Mouse (Mus musculus) retina, postnatal 1 day (tissue): ENCODE measurements at regions not wholly inside any gene's neighbourhood (a gene's known extent, or its start where the extent isn't known, plus 50 kb on each side); places are given as distances from the start of the nearest gene placed in this dataset.

Experiments used
- DNase-seq: peaks from one replicate; pipeline ENCODE4 v3.0.0-alpha.2; 2012

- DNase-seq, result no peak
Measured at GRCm38 (mm10) chr8:9152313-9152925, 462.1 kb upstream of the Arglu1 start.

- no peak for DNase-seq
Measured at GRCm38 (mm10) chr8:9144362-9144761, 454.0 kb upstream of the Arglu1 start.

DNA sequence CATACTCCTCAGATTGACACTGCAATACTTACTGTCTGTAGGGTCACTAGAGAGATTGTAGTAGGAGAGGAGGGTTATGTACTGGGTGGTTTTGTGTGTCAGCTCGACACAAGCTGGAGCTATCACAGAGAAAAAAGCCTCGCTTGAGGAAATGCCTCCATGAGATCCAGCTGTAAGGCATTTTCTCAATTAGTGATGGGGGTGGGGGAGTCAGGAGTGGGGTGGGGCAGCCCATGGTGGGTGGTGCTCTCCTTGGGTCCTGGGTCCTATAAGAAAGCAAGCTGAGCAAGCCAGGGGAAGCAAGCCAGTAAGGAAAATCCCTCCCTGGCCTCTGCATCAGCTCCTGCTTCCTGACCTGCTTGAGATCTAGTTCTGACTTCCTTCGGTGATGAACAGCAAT is 449.5 kb upstream of the Arglu1 start:
- no peak for DNase-seq

- no peak for DNase-seq
Measured at GRCm38 (mm10) chr8:9139059-9139620, 448.8 kb upstream of the Arglu1 start.

DNA sequence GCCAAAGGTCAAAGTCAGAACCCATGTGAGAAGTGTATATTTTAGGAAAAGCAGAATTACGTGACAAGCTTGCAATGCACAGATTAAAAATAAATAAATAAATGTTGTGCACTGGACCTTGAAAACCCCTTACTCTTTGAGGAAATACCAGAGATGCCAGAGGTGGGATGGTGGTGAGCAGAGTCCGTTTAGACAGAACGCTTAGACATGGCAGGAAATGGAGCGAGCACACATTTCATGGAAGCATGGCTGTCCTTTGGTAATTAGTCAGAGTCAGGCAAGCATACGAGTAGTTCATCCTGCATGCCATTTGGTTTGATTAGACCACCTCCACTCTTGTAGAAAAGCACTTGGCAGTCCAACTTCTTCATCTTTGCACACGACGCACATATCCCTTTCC is 443.4 kb upstream of the Arglu1 start:
- DNase-seq, result no peak

GRCm38 (mm10) chr8:9132612-9133218 is 442.4 kb upstream of the Arglu1 start:
- DNase-seq, result no peak

DNA sequence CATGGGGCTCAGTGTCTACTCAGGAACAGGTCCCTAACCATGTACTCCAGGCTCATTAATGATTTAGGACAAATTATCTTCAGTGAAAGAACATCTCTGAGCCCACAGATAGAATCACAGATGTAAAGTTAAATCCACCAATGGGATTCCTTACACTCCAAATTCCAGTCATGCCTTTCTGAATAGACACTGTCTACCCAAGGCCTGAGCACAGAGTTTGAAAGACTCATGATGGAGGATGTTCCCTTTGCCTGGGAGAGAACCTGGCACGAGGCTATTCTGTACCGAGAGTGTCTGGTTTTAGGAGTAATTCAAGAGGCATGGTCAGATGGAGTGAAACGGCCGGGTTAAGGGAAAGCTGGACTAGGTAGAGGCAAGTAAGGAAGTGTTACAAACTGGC is 440.9 kb upstream of the Arglu1 start:
- no peak for DNase-seq

- no peak for DNase-seq
Measured at GRCm38 (mm10) chr8:9124503-9124902, 434.2 kb upstream of the Arglu1 start.

DNA sequence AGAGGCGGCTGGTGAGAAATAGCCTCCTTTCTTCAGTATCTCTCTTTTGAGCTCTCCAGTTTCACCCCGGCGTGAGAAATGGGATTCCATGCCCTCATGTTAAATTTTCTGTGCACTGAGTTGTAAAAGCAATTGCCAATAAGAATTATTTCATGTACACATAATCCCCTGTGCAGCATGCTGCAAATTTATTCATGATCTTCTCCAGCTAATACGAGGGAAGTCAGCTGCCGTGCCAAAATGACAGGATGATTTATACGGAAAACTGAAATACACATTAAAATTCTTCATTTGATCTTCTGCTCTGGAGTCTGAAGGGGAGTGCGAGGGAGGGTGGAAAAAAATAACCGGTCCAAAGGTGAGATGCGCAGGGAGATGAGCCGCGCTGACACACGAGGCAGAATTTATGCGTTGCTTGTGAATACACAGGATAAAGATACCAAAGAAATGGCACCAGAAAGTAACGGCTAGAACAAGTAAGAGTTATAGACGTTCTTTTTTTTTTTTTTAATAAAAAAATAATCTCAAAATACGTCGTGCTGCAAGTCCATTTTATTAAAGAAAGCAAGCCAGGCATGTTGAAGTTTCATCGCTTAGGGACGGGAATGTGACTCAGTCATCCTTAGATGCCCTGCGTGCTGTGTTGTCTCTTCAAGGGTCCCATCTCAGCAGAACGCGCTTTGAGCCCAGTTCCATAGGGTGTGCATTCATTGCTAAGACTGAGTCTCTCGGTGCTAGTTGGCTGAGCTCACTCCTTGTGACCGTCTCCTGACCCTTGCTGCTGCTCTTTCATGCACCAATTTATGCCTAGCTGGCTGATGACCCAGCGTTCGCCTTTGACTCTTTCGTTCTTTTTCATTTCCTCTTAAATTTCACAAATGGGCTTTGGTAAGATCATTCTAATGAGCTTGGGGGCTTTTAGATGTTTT is 427.8 kb upstream of the Arglu1 start:
- DNase-seq, result no peak

DNA sequence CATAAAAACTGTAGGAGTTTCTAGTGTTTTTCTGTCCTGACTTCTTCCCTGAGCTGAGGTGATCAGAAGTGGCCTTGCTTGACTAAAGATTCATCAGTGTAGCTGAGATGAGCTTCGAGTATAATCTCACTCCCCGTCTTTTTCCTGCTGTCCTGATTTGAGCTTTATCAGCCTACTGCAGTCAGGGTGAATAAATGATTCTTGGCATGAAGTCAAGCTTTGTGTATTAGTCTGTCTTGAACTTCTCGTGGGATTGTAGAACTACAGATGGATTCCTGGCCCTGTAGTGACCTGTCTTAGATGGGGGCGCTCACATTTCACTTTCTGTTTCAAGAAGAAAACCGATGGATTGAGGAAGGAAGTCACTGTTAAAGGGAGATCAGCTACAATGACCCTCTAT is 405.7 kb upstream of the Arglu1 start:
- DNase-seq, result no peak

GRCm38 (mm10) chr8:9094002-9094401 is 403.7 kb upstream of the Arglu1 start:
- DNase-seq, result no peak

DNA sequence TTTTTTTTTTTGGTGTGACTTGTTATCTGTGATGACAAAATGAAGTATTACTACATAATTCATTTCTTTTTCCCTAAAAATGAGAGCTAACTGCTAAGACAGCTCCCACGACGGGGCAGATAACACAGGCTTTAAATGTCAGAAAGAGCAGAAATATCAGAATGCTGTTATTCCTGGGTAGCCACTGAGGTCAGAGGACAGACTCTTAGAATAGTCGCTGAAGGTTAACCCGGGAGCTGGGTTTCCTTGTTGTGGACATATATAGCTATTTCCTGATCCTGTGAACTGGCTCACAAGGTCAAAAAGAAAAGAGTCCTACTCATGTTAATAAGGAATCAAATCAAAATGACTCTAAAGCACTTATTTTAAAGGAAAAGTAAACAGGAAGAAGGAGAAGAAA is 403.0 kb upstream of the Arglu1 start:
- DNase-seq, result no peak

GRCm38 (mm10) chr8:9072724-9073123 is 382.4 kb upstream of the Arglu1 start:
- DNase-seq, result no peak

DNA sequence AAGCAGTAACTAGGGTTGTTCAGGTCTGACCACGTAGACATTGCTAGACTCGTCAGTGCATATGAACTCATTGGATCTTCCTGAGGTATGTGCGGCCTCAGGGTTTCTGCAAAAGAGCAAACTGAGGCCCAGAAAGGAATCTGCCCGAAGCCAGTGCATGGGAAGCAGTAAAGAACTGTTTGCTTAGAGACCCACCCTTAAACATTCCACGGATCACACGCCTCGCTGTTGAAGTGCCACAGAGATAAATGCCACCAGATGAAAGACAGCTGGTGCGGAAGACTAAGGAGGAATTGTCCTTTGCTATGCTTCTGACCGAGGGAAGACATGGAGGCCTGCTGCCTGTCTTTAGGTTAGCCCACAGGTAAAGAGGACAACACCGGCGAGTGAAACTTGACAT is 382.0 kb upstream of the Arglu1 start:
- DNase-seq, result no peak

- no peak for DNase-seq
Measured at GRCm38 (mm10) chr8:9070953-9071352, 380.6 kb upstream of the Arglu1 start.

- DNase-seq, result no peak
Measured at GRCm38 (mm10) chr8:9069845-9070244, 379.5 kb upstream of the Arglu1 start.

DNA sequence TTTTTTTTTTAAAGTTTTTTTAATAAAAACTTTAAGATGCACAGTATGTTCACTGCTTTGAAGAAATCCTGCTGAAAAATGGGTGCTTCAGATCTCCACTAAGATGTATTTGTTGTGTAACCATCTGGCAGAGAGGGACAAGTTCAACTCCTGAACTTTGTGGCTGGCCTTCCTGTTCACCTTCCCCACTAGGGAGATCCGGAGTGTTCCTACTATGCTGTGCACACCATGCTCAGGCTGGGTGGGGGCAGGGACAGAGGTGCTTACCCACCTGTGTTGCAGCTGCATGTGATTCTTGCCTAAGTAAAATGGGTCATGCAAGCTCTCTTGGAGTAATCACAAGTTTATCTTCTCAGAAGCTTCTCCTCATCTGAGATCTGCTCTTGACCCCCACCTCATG is 377.4 kb upstream of the Arglu1 start:
- DNase-seq, result no peak

DNA sequence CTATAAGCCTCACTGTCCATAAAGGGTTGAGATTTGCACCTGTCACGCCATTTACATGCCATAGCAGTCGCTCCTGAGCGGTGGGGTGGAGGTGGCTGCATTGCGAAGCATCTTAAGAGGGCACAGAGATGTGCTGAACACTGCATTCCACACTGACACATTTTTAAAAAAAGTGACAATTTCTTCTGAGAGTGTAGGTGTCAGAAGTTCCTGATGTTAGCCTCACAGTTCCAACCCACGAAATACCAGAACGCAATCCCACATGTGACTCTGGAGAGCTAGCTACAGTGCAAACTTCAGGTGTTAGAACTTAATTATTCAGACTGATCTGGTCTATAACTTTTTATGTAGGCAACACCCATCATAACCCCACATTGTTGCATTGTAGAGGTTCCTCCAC is 369.8 kb upstream of the Arglu1 start:
- DNase-seq, result no peak

DNA sequence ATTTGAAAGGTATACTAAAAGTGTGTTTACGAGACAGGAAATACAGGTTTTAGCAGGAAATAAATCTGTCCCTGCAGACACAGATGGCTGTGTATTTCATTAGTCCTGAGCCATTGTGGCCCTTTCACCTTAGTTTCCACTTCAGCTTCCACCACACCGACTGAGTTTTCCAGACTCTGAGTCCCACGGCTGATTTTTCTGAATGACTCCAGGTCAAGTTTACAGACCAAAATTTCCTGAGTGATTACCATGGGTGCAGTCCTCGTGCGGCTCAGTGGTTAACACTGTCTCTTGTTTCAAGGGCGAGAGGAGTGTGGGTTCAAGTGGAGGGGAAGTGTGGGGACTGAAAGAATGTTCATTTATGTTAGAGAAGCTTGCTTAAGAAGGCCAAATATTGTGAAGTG is 365.1 kb upstream of the Arglu1 start:
- DNase-seq, result no peak

- DNase-seq, result no peak
Measured at GRCm38 (mm10) chr8:9054801-9055200, 364.5 kb upstream of the Arglu1 start.

GRCm38 (mm10) chr8:9051699-9052098 is 361.4 kb upstream of the Arglu1 start:
- no peak for DNase-seq

DNA sequence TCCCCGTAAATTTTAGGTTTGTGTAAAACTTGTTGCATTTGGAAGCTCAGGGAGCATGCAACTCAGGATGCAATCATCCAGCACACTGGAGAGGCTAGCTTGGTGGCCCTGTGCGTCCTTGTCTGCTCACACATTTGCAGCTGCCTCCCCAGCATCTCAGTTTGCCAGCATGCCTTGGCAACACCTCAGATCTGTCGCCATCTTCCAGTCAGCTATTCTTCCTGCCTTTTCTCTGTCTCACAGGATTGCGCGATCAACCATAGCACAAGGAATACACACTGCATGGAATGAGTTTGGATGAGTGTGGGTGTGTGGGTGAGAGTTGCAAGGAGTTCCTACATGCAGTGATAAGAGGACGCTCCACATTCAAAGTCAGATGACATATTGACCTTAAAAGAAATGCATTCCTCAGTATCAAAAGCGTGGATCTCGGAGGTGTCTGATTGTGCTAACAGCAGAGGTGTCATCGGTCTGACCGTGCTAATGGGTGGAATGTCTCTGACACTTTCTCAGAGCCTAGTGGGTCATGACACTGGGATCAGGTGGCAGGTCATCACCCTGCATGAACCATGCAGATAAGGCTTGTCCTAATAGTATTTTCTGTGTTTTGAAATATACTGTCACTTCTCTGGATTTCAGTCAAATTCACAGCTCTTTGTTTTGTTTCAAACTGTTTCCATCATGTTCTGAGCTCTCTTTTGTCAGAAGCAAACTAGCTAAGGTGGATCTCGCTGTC is 360.6 kb upstream of the Arglu1 start:
- DNase-seq, result no peak

DNA sequence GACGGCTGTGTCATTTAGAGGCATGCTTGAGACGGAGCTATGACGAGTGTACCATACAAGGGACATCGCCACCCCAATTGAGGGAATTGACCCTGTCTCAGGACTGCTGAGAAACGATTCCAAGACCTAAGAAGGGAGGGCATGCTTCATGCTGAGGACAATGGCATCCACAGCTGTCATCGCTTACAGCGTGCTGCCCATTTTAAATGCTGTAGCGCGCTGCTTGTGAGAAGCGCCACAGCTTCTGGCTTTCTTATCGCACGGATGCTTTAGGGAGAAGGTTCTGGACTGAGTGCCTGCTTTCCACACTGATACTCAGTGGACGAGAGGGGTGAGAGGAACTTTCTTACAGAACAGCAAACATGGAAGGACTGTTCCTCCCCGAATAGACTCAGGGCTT is 357.8 kb upstream of the Arglu1 start:
- no peak for DNase-seq
